Mouse (Mus musculus): ENCODE results near the gene Plet1.

DNA sequence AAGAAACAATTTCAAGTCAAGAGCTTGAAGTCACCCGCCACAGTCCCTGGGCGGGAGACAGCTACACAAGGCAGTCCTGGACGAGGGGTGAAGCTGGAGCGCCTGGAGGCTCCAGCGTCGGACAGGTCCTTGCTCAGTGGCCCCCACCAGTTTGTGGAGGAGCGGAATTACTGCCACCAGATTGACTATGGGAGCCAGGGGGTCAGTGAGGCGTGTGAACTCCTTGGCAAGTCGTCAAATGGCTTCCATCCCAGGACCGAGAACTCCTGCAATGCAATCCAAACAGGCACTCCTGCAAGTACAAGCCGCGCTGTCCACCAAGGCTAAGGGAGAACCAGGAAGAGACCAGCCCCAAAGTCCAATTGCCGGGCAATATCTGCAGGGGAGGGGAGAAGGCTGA, 45.3 kb upstream of the Plet1 start:
- TF ChIP-seq CTCF (conservative IDR thresholded peaks at IDR 0.05; ENCODE audit: low read length): no peak
- no peak for TF ChIP-seq POU5F1 (IDR thresholded peaks at IDR 0.05; ENCODE audit: borderline replicate concordance, low read length)
- TF ChIP-seq NANOG (IDR thresholded peaks at IDR 0.05; ENCODE audit: borderline replicate concordance, low read length): no peak
